ENCODE assay signal across 25 mouse cellular contexts in genomic region chr9:82815257-82815785, GRCm38 (mm10).
"Had no signal": no experiment of that assay in that cellular context is flagged by ENCODE, and none has a peak within 500 bp of the region (broad histone marks: within the 10 kb centered on the region; RNA-seq: fewer than 3 reads in every experiment).

No protein-coding gene starts in this region.

- H3K4me2 ChIP-seq: heart, embryonic 11.5 days; heart, embryonic 13.5 days; heart, embryonic 15.5 days; hindbrain, embryonic 13.5 days; hindbrain, embryonic 15.5 days; kidney, embryonic 15.5 days; limb, embryonic 12.5 days; liver, embryonic 11.5 days; liver, embryonic 13.5 days; liver, embryonic 15.5 days had no signal

- H3K9me3 ChIP-seq: heart, embryonic 13.5 days; heart, embryonic 15.5 days; hindbrain, embryonic 13.5 days; hindbrain, embryonic 15.5 days; kidney, embryonic 15.5 days; limb, embryonic 10.5 days; limb, embryonic 12.5 days; liver, embryonic 13.5 days; liver, embryonic 15.5 days had no signal

- H3K27ac ChIP-seq: heart, adult 2 months; heart, embryonic 13.5 days; heart, embryonic 15.5 days; hindbrain, embryonic 13.5 days; hindbrain, embryonic 15.5 days; hindbrain, postnatal 0 days; kidney, embryonic 15.5 days; kidney, postnatal 0 days; left cerebral cortex, adult 2 months; limb, embryonic 10.5 days; limb, embryonic 12.5 days; liver, embryonic 13.5 days; liver, embryonic 15.5 days had no signal

- H3K36me3 ChIP-seq: heart, embryonic 13.5 days; heart, embryonic 15.5 days; hindbrain, embryonic 13.5 days; hindbrain, embryonic 15.5 days; kidney, embryonic 15.5 days; limb, embryonic 10.5 days; limb, embryonic 12.5 days; liver, embryonic 13.5 days; liver, embryonic 15.5 days had no signal

- H3K9ac ChIP-seq: heart, embryonic 13.5 days; heart, embryonic 15.5 days; hindbrain, embryonic 13.5 days; hindbrain, embryonic 15.5 days; kidney, embryonic 15.5 days; limb, embryonic 12.5 days; liver, embryonic 13.5 days; liver, embryonic 15.5 days; liver, postnatal 0 days had no signal

- H3K4me3 ChIP-seq: heart, adult 2 months; heart, embryonic 13.5 days; heart, embryonic 15.5 days; hindbrain, embryonic 13.5 days; hindbrain, embryonic 15.5 days; kidney, embryonic 15.5 days; left cerebral cortex, adult 2 months; limb, embryonic 10.5 days; limb, embryonic 12.5 days; liver, embryonic 13.5 days; liver, embryonic 15.5 days had no signal

- ATAC-seq: intestine, embryonic 16.5 days; liver, postnatal 0 days had no signal

- H3K4me1 ChIP-seq: heart, embryonic 13.5 days; heart, embryonic 15.5 days; hindbrain, embryonic 13.5 days; hindbrain, embryonic 15.5 days; kidney, embryonic 15.5 days; limb, embryonic 10.5 days; limb, embryonic 12.5 days; liver, embryonic 13.5 days; liver, embryonic 15.5 days had no signal

- H3K27me3 ChIP-seq: heart, embryonic 13.5 days; heart, embryonic 15.5 days; hindbrain, embryonic 13.5 days; hindbrain, embryonic 15.5 days; kidney, embryonic 15.5 days; limb, embryonic 12.5 days; liver, embryonic 13.5 days; liver, embryonic 15.5 days had no signal

- DNase-seq: gastrocnemius, postnatal 10 days; gastrocnemius, postnatal 25 days; heart, adult 2 months; heart, postnatal 14 days; heart, postnatal 36 days; kidney, adult 11 months; kidney, postnatal 14 days; layer of hippocampus, adult 9-11 months; liver; liver, embryonic 13.5 days; liver, postnatal 0 days had no signal
